Mouse (Mus musculus) MEL (cell line): ENCODE data around the gene Arpc3. TPM values are rescaled to one million over a fixed set of nuclear protein-coding genes. Genes with fewer than 3 reads are reported as not detected.

ENCODE experiments used
- DNase-seq: peaks from one replicate; pipeline ENCODE4 v3.0.0; 2011; ENCODE audit warnings: low read depth, low spot score
- H3K27ac ChIP-seq: 2 replicates; pipeline ENCODE4 v1.5.1; 2012; ENCODE audit warnings: low read depth, mild to moderate bottlenecking, control low read depth, low read length, moderate library complexity; ENCODE audit not compliant: control insufficient read depth
- H3K27me3 ChIP-seq, 2 experiments: fragments of 150-350 bp in 1 of 2; sonication (generic) in 1 of 2; 2 replicates each; pipeline ENCODE4 v1.6.1; 2012; ENCODE audit warnings: low read length in 2 of 2, mild to moderate bottlenecking in 2 of 2, improper control_type of control experiment in 1 of 2, moderate library complexity in 1 of 2; ENCODE audit not compliant: insufficient read depth in 2 of 2, control insufficient read depth in 1 of 2
- H3K36me3 ChIP-seq, 2 experiments: 2 replicates each; pipeline ENCODE4 v1.6.1; 2012 to 2014; ENCODE audit warnings: low read length in 2 of 2, improper control_type of control experiment in 1 of 2, inconsistent platforms in 1 of 2, mild to moderate bottlenecking in 1 of 2; ENCODE audit not compliant: insufficient read depth in 2 of 2, control insufficient read depth in 1 of 2
- H3K4me1 ChIP-seq, 2 experiments: fragments of 150-350 bp in 1 of 2; sonication (generic) in 1 of 2; 2 replicates each; pipeline ENCODE4 v1.6.1; 2012; ENCODE audit warnings: low read length in 2 of 2, improper control_type of control experiment in 1 of 2, mild to moderate bottlenecking in 1 of 2; ENCODE audit not compliant: insufficient read depth in 2 of 2, control insufficient read depth in 1 of 2
- H3K4me3 ChIP-seq, 2 experiments: fragments of 150-350 bp in 1 of 2; sonication (generic) in 1 of 2; 2 replicates each; pipeline ENCODE4 v1.5.1; 2012; ENCODE audit warnings: low read depth in 2 of 2, low read length in 2 of 2, mild to moderate bottlenecking in 2 of 2, moderate library complexity in 2 of 2, control low read depth in 1 of 2, improper control_type of control experiment in 1 of 2; ENCODE audit not compliant: control insufficient read depth in 1 of 2, insufficient read depth in 1 of 2
- H3K79me2 ChIP-seq: 2 replicates; pipeline ENCODE4 v1.6.1; 2012; ENCODE audit warnings: mild to moderate bottlenecking, low read length, moderate library complexity; ENCODE audit not compliant: control insufficient read depth, poor library complexity, insufficient read depth
- H3K9ac ChIP-seq: 2 replicates; pipeline ENCODE4 v1.6.1; 2012; ENCODE audit warnings: low read depth, mild to moderate bottlenecking, control low read depth, low read length, moderate library complexity; ENCODE audit not compliant: control insufficient read depth, poor library complexity, severe bottlenecking
- H3K9me3 ChIP-seq: fragments of 150-350 bp; sonication (generic); replicated peaks from 2 replicates; pipeline ENCODE4 v1.6.1; 2012; ENCODE audit warnings: mild to moderate bottlenecking, low read length, improper control_type of control experiment, moderate library complexity; ENCODE audit not compliant: insufficient read depth
- BHLHE40 ChIP-seq: IDR thresholded peaks from 2 replicates; pipeline ENCODE4 v1.6.1; 2012; ENCODE audit warnings: low read depth, mild to moderate bottlenecking, inconsistent platforms, low read length, improper control_type of control experiment, borderline replicate concordance
- CHD1 ChIP-seq: IDR thresholded peaks from 2 replicates; pipeline ENCODE4 v1.6.1; 2012; ENCODE audit warnings: low read depth, mild to moderate bottlenecking, inconsistent platforms, low read length, improper control_type of control experiment
- CHD2 ChIP-seq: IDR thresholded peaks from 2 replicates; pipeline ENCODE4 v1.6.1; 2011; ENCODE audit warnings: low read length, improper control_type of control experiment
- CTCF ChIP-seq, 3 experiments: IDR thresholded peaks in 2 of 3; conservative IDR thresholded peaks in 1 of 3; 2 replicates each; pipeline ENCODE4 v1.5.1; 2011 to 2012; ENCODE audit warnings: low read length in 3 of 3, low read depth in 2 of 3, mild to moderate bottlenecking in 2 of 3, improper control_type of control experiment in 1 of 3, inconsistent platforms in 1 of 3, mixed read lengths in 1 of 3, moderate library complexity in 1 of 3; ENCODE audit not compliant: control insufficient read depth in 1 of 3, insufficient read depth in 1 of 3, poor library complexity in 1 of 3, severe bottlenecking in 1 of 3
- EP300 ChIP-seq, 2 experiments: IDR thresholded peaks; 2 replicates each; pipeline ENCODE4 v1.6.1; 2011; ENCODE audit warnings: improper control_type of control experiment in 2 of 2, low read length in 2 of 2, low read depth in 1 of 2, mild to moderate bottlenecking in 1 of 2
- GATA1 ChIP-seq: IDR thresholded peaks from 2 replicates; pipeline ENCODE4 v1.6.1; 2011; ENCODE audit warnings: low read depth, low read length, improper control_type of control experiment
- KAT2A ChIP-seq: conservative IDR thresholded peaks from 2 replicates; pipeline ENCODE4 v1.6.1; 2012; ENCODE audit warnings: low read depth, low read length, improper control_type of control experiment, inconsistent platforms
- MAX ChIP-seq: IDR thresholded peaks from 2 replicates; pipeline ENCODE4 v1.6.1; 2011; ENCODE audit warnings: low read length, improper control_type of control experiment
- MAZ ChIP-seq: IDR thresholded peaks from 2 replicates; pipeline ENCODE4 v1.6.1; 2012; ENCODE audit warnings: low read depth, mild to moderate bottlenecking, inconsistent platforms, low read length, improper control_type of control experiment
- MXI1 ChIP-seq: IDR thresholded peaks from 2 replicates; pipeline ENCODE4 v1.6.1; 2011; ENCODE audit warnings: mild to moderate bottlenecking, low read depth, low read length, improper control_type of control experiment
- MYB ChIP-seq: IDR thresholded peaks from 2 replicates; pipeline ENCODE4 v1.6.1; 2011; ENCODE audit warnings: mild to moderate bottlenecking, low read depth, low read length, improper control_type of control experiment
- MYC ChIP-seq: IDR thresholded peaks from 2 replicates; pipeline ENCODE4 v1.6.1; 2011; ENCODE audit warnings: low read depth, mild to moderate bottlenecking, low read length, improper control_type of control experiment, moderate library complexity
- NELFE ChIP-seq: IDR thresholded peaks from 2 replicates; pipeline ENCODE4 v1.6.1; 2011; ENCODE audit warnings: low read depth, low read length, improper control_type of control experiment
- NRF1 ChIP-seq: IDR thresholded peaks from 2 replicates; pipeline ENCODE4 v1.6.1; 2014; ENCODE audit warnings: low read depth, mild to moderate bottlenecking, inconsistent platforms, low read length, improper control_type of control experiment, moderate library complexity; ENCODE audit not compliant: poor library complexity, insufficient read depth, severe bottlenecking
- POLR2AphosphoS2 ChIP-seq: IDR thresholded peaks from 2 replicates; pipeline ENCODE4 v1.6.1; 2011; ENCODE audit warnings: low read length, improper control_type of control experiment
- POLR2AphosphoS5 ChIP-seq: IDR thresholded peaks from 2 replicates; pipeline ENCODE4 v1.6.1; 2012; ENCODE audit warnings: low read depth, borderline replicate concordance, mild to moderate bottlenecking, inconsistent platforms, low read length, moderate library complexity, mixed read lengths
- SIN3A ChIP-seq: IDR thresholded peaks from 2 replicates; pipeline ENCODE4 v1.6.1; 2012; ENCODE audit warnings: low read length, improper control_type of control experiment, inconsistent platforms
- SMC3 ChIP-seq: IDR thresholded peaks from 2 replicates; pipeline ENCODE4 v1.6.1; 2011; ENCODE audit warnings: low read depth, low read length, improper control_type of control experiment
- UBTF ChIP-seq: IDR thresholded peaks from 2 replicates; pipeline ENCODE4 v1.6.1; 2012; ENCODE audit warnings: low read depth, mild to moderate bottlenecking, inconsistent platforms, low read length, improper control_type of control experiment, moderate library complexity, borderline replicate concordance; ENCODE audit not compliant: insufficient read depth
- USF2 ChIP-seq, 2 experiments: IDR thresholded peaks; 2 replicates each; pipeline ENCODE4 v1.6.1; 2011 to 2012; ENCODE audit warnings: improper control_type of control experiment in 2 of 2, low read length in 2 of 2, borderline replicate concordance in 1 of 2, inconsistent platforms in 1 of 2, low read depth in 1 of 2, mild to moderate bottlenecking in 1 of 2; ENCODE audit not compliant: insufficient read depth in 1 of 2
- ZC3H11A ChIP-seq: IDR thresholded peaks from 2 replicates; pipeline ENCODE4 v1.6.1; 2012; ENCODE audit warnings: low read depth, mild to moderate bottlenecking, inconsistent platforms, low read length, improper control_type of control experiment
- ZKSCAN1 ChIP-seq: IDR thresholded peaks from 2 replicates; pipeline ENCODE4 v1.6.1; 2012; ENCODE audit warnings: low read depth, mild to moderate bottlenecking, inconsistent platforms, low read length, improper control_type of control experiment, moderate library complexity
- ZMIZ1 ChIP-seq: IDR thresholded peaks from 2 replicates; pipeline ENCODE4 v1.6.1; 2012; ENCODE audit warnings: low read depth, mild to moderate bottlenecking, inconsistent platforms, low read length, improper control_type of control experiment, moderate library complexity
- ZNF384 ChIP-seq: IDR thresholded peaks from 2 replicates; pipeline ENCODE4 v1.6.1; 2012; ENCODE audit warnings: low read depth, mild to moderate bottlenecking, inconsistent platforms, low read length, improper control_type of control experiment
- polyA plus RNA-seq, 2 experiments: library from polyadenylated mRNA; stranded (reverse) in 1 of 2; unstranded in 1 of 2; fragments of >175 nt in 1 of 2; fragments of >200 nt in 1 of 2; gene quantifications; 2 replicates each; pipeline versions ENCODE4 v1.2.1 to v1.2.4; 2012; ENCODE audit warnings: low replicate concordance in 2 of 2, low read depth in 1 of 2; ENCODE audit not compliant: insufficient read length in 2 of 2, insufficient read depth in 1 of 2, missing spikeins in 1 of 2
- total RNA-seq: library from RNA; depleted of rRNA; stranded (reverse); fragments of 300-350 nt; gene quantifications from 2 replicates; pipeline ENCODE4 v1.2.3, GENCODE M21; 2012

Gene Arpc3
- total and polyA plus RNA-seq, 3 experiments = 365 to 1,109 (median 433) TPM

GRCm38 (mm10) chr5:122402772-122403171, 11.1 kb downstream of the Arpc3 start:
- Histone ChIP-seq H3K79me2 (peaks cover 7% of the 10 kb centered on the region), H3K36me3 (peaks cover 0 to 20% of the 10 kb centered on the region in 2 experiments; a peak in 2 of 4 replicates), H3K27me3 (no peaks in the 10 kb centered on the region), H3K9me3 (no peaks in the 10 kb centered on the region), H3K4me1 (no peaks in the 10 kb centered on the region), H3K4me3 (no peak overlapping the region), H3K9ac (no peak overlapping the region), H3K27ac (no peak overlapping the region)
- DNase-seq = no peak
- TF ChIP-seq MXI1 (no peak), MYB (no peak), CTCF (IDR thresholded peaks at IDR 0.05 in 2 of 3, conservative IDR thresholded peaks at IDR 0.05 in 1 of 3; ENCODE audit: control insufficient read depth in 1 of 3, insufficient read depth in 1 of 3, low read depth in 2 of 3, low read length in 3 of 3, poor library complexity in 1 of 3, severe bottlenecking in 1 of 3) (no peak), ZNF384 (no peak), POLR2AphosphoS5 (no peak), MYC (no peak), NRF1 (no peak), USF2 (IDR thresholded peaks at IDR 0.05; ENCODE audit: borderline replicate concordance in 1 of 2, insufficient read depth in 1 of 2, low read depth in 1 of 2, low read length in 2 of 2) (no peak)

- peaks cover under 1 to 18% of the 10 kb centered on the region in 2 experiments; a peak in 2 of 4 replicates for H3K36me3 ChIP-seq
- DNase-seq = no peak
These were observed 11.7 kb downstream of the Arpc3 start for GRCm38 (mm10) chr5:122403362-122403761.

More at GRCm38 (mm10) chr5:122403362-122403761, 11.7 kb downstream of the Arpc3 start:
- peaks cover 4% of the 10 kb centered on the region for H3K79me2 ChIP-seq
- no peak for TF ChIP-seq MAZ
- TF ChIP-seq SIN3A = no peak
- no peak for TF ChIP-seq ZMIZ1
- no peak for TF ChIP-seq MYC
- TF ChIP-seq MAX = no peak
- no peak for TF ChIP-seq ZKSCAN1
- no peak for TF ChIP-seq UBTF
- TF ChIP-seq EP300 (IDR thresholded peaks at IDR 0.05; ENCODE audit: low read depth in 1 of 2, low read length in 2 of 2) = no peak
- TF ChIP-seq CHD1 = no peak
- no peak for TF ChIP-seq POLR2AphosphoS2
- no peak for TF ChIP-seq GATA1
- no peak for TF ChIP-seq POLR2AphosphoS5
- no peak for TF ChIP-seq ZC3H11A
- no peak for TF ChIP-seq KAT2A
- TF ChIP-seq SMC3 = no peak
- TF ChIP-seq NELFE = no peak
- TF ChIP-seq BHLHE40 = no peak
- TF ChIP-seq CHD2 = no peak
- no peak overlapping the region for H3K4me3 ChIP-seq
- no peaks in the 10 kb centered on the region for H3K27me3 ChIP-seq
- no peaks in the 10 kb centered on the region for H3K4me1 ChIP-seq
- no peaks in the 10 kb centered on the region for H3K9me3 ChIP-seq
- no peak overlapping the region for H3K27ac ChIP-seq
- H3K9ac ChIP-seq = no peak overlapping the region
